Mouse (Mus musculus): Measurements from ENCODE around the gene Mycn. TPM values are rescaled to one million over a fixed set of nuclear protein-coding genes. Genes with fewer than 3 reads are reported as not detected.

The Mycn gene
- polyA plus RNA-seq (2012; rRNA removed): 1.4 and 1.8 TPM in 2 replicates

GRCm38 (mm10) chr12:12941661-12942363 lies at the start of gene Mycn:
Gene Mycn (minus strand): TSS chr12:12941914.
- Histone ChIP-seq H3K27ac (ENCODE audit: insufficient read depth, low read length) (no peak within 1 kb of the TSS), H3K27me3 (ENCODE audit: control insufficient read depth, insufficient read depth, low read length) (peaks cover 24% of the 10 kb centered on the region), H3K36me3 (ENCODE audit: control insufficient read depth, insufficient read depth, low read length) (no peaks in the 10 kb centered on the region), H3K4me1 (ENCODE audit: control insufficient read depth, insufficient read depth, insufficient read length) (peaks cover 25% of the 10 kb centered on the region), H3K4me3 (ENCODE audit: extremely low read depth, insufficient read depth, insufficient read length) (peak within 1 kb of the TSS; percentile 55)
- WGBS: 2% methylated on average over 38 of the region's 38 CpGs
- TF ChIP-seq CTCF (IDR thresholded peaks at IDR 0.05; ENCODE audit: extremely low read depth, insufficient read depth, insufficient read length, insufficient replicate concordance) (no peak), POLR2A (IDR thresholded peaks at IDR 0.05; ENCODE audit: low read depth, low read length) (no peak)
- DNase-seq (ENCODE audit: low read depth in 1 of 2, low spot score in 2 of 2): no peak

- no peaks in the 10 kb centered on the region for H3K4me1 ChIP-seq (ENCODE audit: control insufficient read depth, insufficient read depth, insufficient read length)
- 91% methylated on average over 8 of the region's 8 CpGs for WGBS
- TF ChIP-seq POLR2A (IDR thresholded peaks at IDR 0.05; ENCODE audit: low read depth, low read length): no peak
- TF ChIP-seq CTCF (IDR thresholded peaks at IDR 0.05; ENCODE audit: extremely low read depth, insufficient read depth, insufficient read length, insufficient replicate concordance): no peak
- no peak for DNase-seq (ENCODE audit: low read depth in 1 of 2, low spot score in 2 of 2)
- H3K36me3 ChIP-seq (ENCODE audit: control insufficient read depth, insufficient read depth, low read length): no peaks in the 10 kb centered on the region
- no peak overlapping the region for H3K27ac ChIP-seq (ENCODE audit: insufficient read depth, low read length)
- H3K27me3 ChIP-seq (ENCODE audit: control insufficient read depth, insufficient read depth, low read length): no peaks in the 10 kb centered on the region
- no peak overlapping the region for H3K4me3 ChIP-seq (ENCODE audit: extremely low read depth, insufficient read depth, insufficient read length)
These were observed 45.7 kb upstream of the Mycn start for GRCm38 (mm10) chr12:12987376-12987775.

- Histone ChIP-seq H3K27me3 (ENCODE audit: control insufficient read depth, insufficient read depth, low read length) (no peaks in the 10 kb centered on the region), H3K4me1 (ENCODE audit: control insufficient read depth, insufficient read depth, insufficient read length) (no peaks in the 10 kb centered on the region), H3K27ac (ENCODE audit: insufficient read depth, low read length) (no peak overlapping the region), H3K36me3 (ENCODE audit: control insufficient read depth, insufficient read depth, low read length) (no peaks in the 10 kb centered on the region), H3K4me3 (ENCODE audit: extremely low read depth, insufficient read depth, insufficient read length) (no peak overlapping the region)
- WGBS: 90% methylated on average over 20 of the region's 20 CpGs
- no peak for DNase-seq (ENCODE audit: low read depth in 1 of 2, low spot score in 2 of 2)
- TF ChIP-seq POLR2A (IDR thresholded peaks at IDR 0.05; ENCODE audit: low read depth, low read length) (no peak), CTCF (IDR thresholded peaks at IDR 0.05; ENCODE audit: extremely low read depth, insufficient read depth, insufficient read length, insufficient replicate concordance) (no peak)
These were observed 45.0 kb upstream of the Mycn start for GRCm38 (mm10) chr12:12986612-12987206.

GRCm38 (mm10) chr12:12983032-12983431 lies 41.3 kb upstream of the Mycn start:
- no peaks in the 10 kb centered on the region for H3K4me1 ChIP-seq (ENCODE audit: control insufficient read depth, insufficient read depth, insufficient read length)
- H3K27ac ChIP-seq (ENCODE audit: insufficient read depth, low read length): no peak overlapping the region
- no peaks in the 10 kb centered on the region for H3K27me3 ChIP-seq (ENCODE audit: control insufficient read depth, insufficient read depth, low read length)
- 92% methylated on average over 1 of the region's 1 CpGs for WGBS
- no peak overlapping the region for H3K4me3 ChIP-seq (ENCODE audit: extremely low read depth, insufficient read depth, insufficient read length)
- TF ChIP-seq CTCF (IDR thresholded peaks at IDR 0.05; ENCODE audit: extremely low read depth, insufficient read depth, insufficient read length, insufficient replicate concordance): no peak
- no peak for TF ChIP-seq POLR2A (IDR thresholded peaks at IDR 0.05; ENCODE audit: low read depth, low read length)
- H3K36me3 ChIP-seq (ENCODE audit: control insufficient read depth, insufficient read depth, low read length): no peaks in the 10 kb centered on the region
- DNase-seq (ENCODE audit: low read depth in 1 of 2, low spot score in 2 of 2): no peak

- TF ChIP-seq CTCF (IDR thresholded peaks at IDR 0.05; ENCODE audit: extremely low read depth, insufficient read depth, insufficient read length, insufficient replicate concordance) (no peak), POLR2A (IDR thresholded peaks at IDR 0.05; ENCODE audit: low read depth, low read length) (no peak)
These were observed 33.7 kb upstream of the Mycn start for GRCm38 (mm10) chr12:12975397-12975796.

GRCm38 (mm10) chr12:12972756-12973435 lies 31.2 kb upstream of the Mycn start:
- Histone ChIP-seq H3K27ac (ENCODE audit: insufficient read depth, low read length) (no peak overlapping the region), H3K4me3 (ENCODE audit: extremely low read depth, insufficient read depth, insufficient read length) (no peak overlapping the region), H3K36me3 (ENCODE audit: control insufficient read depth, insufficient read depth, low read length) (no peaks in the 10 kb centered on the region), H3K27me3 (ENCODE audit: control insufficient read depth, insufficient read depth, low read length) (no peaks in the 10 kb centered on the region), H3K4me1 (ENCODE audit: control insufficient read depth, insufficient read depth, insufficient read length) (no peaks in the 10 kb centered on the region)
- 73% methylated on average over 8 of the region's 8 CpGs for WGBS
- no peak for DNase-seq (ENCODE audit: low read depth in 1 of 2, low spot score in 2 of 2)
- no peak for TF ChIP-seq CTCF (IDR thresholded peaks at IDR 0.05; ENCODE audit: extremely low read depth, insufficient read depth, insufficient read length, insufficient replicate concordance)
- TF ChIP-seq POLR2A (IDR thresholded peaks at IDR 0.05; ENCODE audit: low read depth, low read length): no peak

More at GRCm38 (mm10) chr12:12975397-12975796, 33.7 kb upstream of the Mycn start:
- 82% methylated on average over 1 of the region's 1 CpGs for WGBS
- no peaks in the 10 kb centered on the region for H3K4me1 ChIP-seq (ENCODE audit: control insufficient read depth, insufficient read depth, insufficient read length)
- H3K27ac ChIP-seq (ENCODE audit: insufficient read depth, low read length): no peak overlapping the region
- no peak overlapping the region for H3K4me3 ChIP-seq (ENCODE audit: extremely low read depth, insufficient read depth, insufficient read length)
- no peaks in the 10 kb centered on the region for H3K36me3 ChIP-seq (ENCODE audit: control insufficient read depth, insufficient read depth, low read length)
- H3K27me3 ChIP-seq (ENCODE audit: control insufficient read depth, insufficient read depth, low read length): no peaks in the 10 kb centered on the region
- DNase-seq (ENCODE audit: low read depth in 1 of 2, low spot score in 2 of 2): no peak
